Mouse (Mus musculus) heart, embryonic 16.5 days (tissue): ENCODE data around the gene Thsd7b. TPM values are rescaled to one million over a fixed set of nuclear protein-coding genes. Genes with fewer than 3 reads are reported as not detected.
"Not testable (repeated sequence)": the region's sequence is repeated elsewhere in the genome, so short reads cannot be mapped to it uniquely, and the experiment has no call there.

ENCODE experiments used
- ATAC-seq: fragments of 200-750 bp; cut with Nextera tagmentation; replicated peaks from 2 replicates; pipeline ENCODE4 v1.8.0; 2017; ENCODE audit warnings: moderate number of reproducible peaks; ENCODE audit not compliant: insufficient read depth, low FRiP score; ENCODE audit errors: extremely low read depth
- H3K27ac ChIP-seq: fragments of 300-500 bp; sonication (generic); 2 replicates; pipeline ENCODE4 v1.5.1; 2014; ENCODE audit warnings: mild to moderate bottlenecking, low read length, control low read depth, moderate library complexity
- H3K27me3 ChIP-seq: fragments of 300-500 bp; sonication (generic); 2 replicates; pipeline ENCODE4 v1.6.1; 2014; ENCODE audit warnings: low read length, mixed read lengths; ENCODE audit not compliant: control insufficient read depth, insufficient read depth
- H3K36me3 ChIP-seq: fragments of 300-500 bp; sonication (generic); 2 replicates; pipeline ENCODE4 v1.6.1; 2014; ENCODE audit not compliant: control insufficient read depth, insufficient read depth
- H3K4me1 ChIP-seq: fragments of 300-500 bp; sonication (generic); 2 replicates; pipeline ENCODE4 v1.6.1; 2014; ENCODE audit warnings: low read length, mixed read lengths; ENCODE audit not compliant: control insufficient read depth, insufficient read depth
- H3K4me2 ChIP-seq: fragments of 300-500 bp; sonication (generic); 2 replicates; pipeline ENCODE4 v1.6.1; 2014; ENCODE audit warnings: low read depth, mild to moderate bottlenecking, control low read depth, low read length
- H3K4me3 ChIP-seq: fragments of 300-500 bp; sonication (generic); 2 replicates; pipeline ENCODE4 v1.5.1; 2014; ENCODE audit warnings: mild to moderate bottlenecking, control low read depth, low read length
- H3K9ac ChIP-seq: fragments of 300-500 bp; sonication (generic); 2 replicates; pipeline ENCODE4 v1.6.1; 2014; ENCODE audit warnings: low read length, control low read depth
- H3K9me3 ChIP-seq: fragments of 300-500 bp; sonication (generic); replicated peaks from 2 replicates; pipeline ENCODE4 v1.6.1; 2016; ENCODE audit warnings: low read length; ENCODE audit not compliant: control insufficient read depth
- WGBS: fragments of 180-500 bp; shearing (Covaris S2); extraction: QIAGEN DNeasy Blood & Tissue Kit; methylation state at CpG from one replicate; pipeline ENCODE4 v1.1.7; 2014; 5-methylcytosine and 5-hydroxymethylcytosine counted together
- polyA plus RNA-seq: library from polyadenylated mRNA; unstranded; fragments of >200 nt; fragmentation: Nextera tagmentation; extraction: Ambion mirVana; gene quantifications from 2 replicates; pipeline ENCODE4 v1.2.1, GENCODE M21; 2015

Thsd7b gene
- polyA plus RNA-seq, 1 experiment from 2014 or later: 1.7 TPM

GRCm38 (mm10) chr1:130192190-130193028, 919.3 kb downstream of the Thsd7b start:
- Histone ChIP-seq H3K9me3 (no peaks in the 10 kb centered on the region), H3K27me3 (no peaks in the 10 kb centered on the region), H3K4me3 (no peak overlapping the region), H3K27ac (no peak overlapping the region), H3K36me3 (no peaks in the 10 kb centered on the region), H3K4me1 (no peaks in the 10 kb centered on the region), H3K4me2 (no peak overlapping the region), H3K9ac (no peak overlapping the region)
- WGBS: 41% methylated on average over 6 of the region's 6 CpGs
- ATAC-seq: no peak

- H3K4me1 ChIP-seq: no peaks in the 10 kb centered on the region
- no peak for ATAC-seq
- H3K4me2 ChIP-seq: no peak overlapping the region
- no peaks in the 10 kb centered on the region for H3K36me3 ChIP-seq
- H3K4me3 ChIP-seq: no peak overlapping the region
- H3K27ac ChIP-seq: no peak overlapping the region
- no peak overlapping the region for H3K9ac ChIP-seq
- WGBS: 75% methylated on average over 3 of the region's 3 CpGs
- no peaks in the 10 kb centered on the region for H3K27me3 ChIP-seq
- no peaks in the 10 kb centered on the region for H3K9me3 ChIP-seq
Measured at GRCm38 (mm10) chr1:130217404-130217803, 944.3 kb downstream of the Thsd7b start.

DNA sequence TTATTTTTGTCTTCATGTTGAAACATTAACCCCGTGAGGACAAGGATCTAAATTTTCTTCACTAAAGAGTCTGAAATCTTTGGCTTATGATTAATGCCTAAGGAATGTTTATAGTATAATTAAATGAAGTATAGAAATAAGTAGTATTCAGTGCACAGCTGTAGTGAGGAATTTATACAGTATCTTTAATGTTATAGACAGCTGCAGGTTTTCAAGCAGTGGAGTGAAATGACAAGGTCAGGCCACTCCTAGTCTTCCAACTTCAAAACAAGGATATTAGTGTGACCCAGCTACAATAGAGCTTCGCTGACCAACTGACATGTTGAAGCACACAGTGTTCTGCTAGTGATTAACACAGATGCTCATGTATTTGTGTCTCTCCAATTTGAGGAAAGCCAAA, 949.8 kb downstream of the Thsd7b start:
- H3K4me3 ChIP-seq: no peak overlapping the region
- 76% methylated on average over 2 of the region's 2 CpGs for WGBS
- no peaks in the 10 kb centered on the region for H3K4me1 ChIP-seq
- no peaks in the 10 kb centered on the region for H3K9me3 ChIP-seq
- H3K36me3 ChIP-seq: no peaks in the 10 kb centered on the region
- no peak overlapping the region for H3K9ac ChIP-seq
- no peak overlapping the region for H3K27ac ChIP-seq
- H3K4me2 ChIP-seq: no peak overlapping the region
- no peaks in the 10 kb centered on the region for H3K27me3 ChIP-seq
- no peak for ATAC-seq

GRCm38 (mm10) chr1:130245563-130245962, 972.5 kb downstream of the Thsd7b start:
- no peak for ATAC-seq
- Histone ChIP-seq H3K4me2 (no peak overlapping the region), H3K4me1 (no peaks in the 10 kb centered on the region), H3K9ac (no peak overlapping the region), H3K27ac (no peak overlapping the region), H3K9me3 (0 out of 2 replicates have a peak, but pooled peaks cover 3% of the 10 kb centered on the region), H3K36me3 (no peaks in the 10 kb centered on the region), H3K27me3 (no peaks in the 10 kb centered on the region), H3K4me3 (no peak overlapping the region)
- WGBS: 79% methylated on average over 3 of the region's 3 CpGs

- H3K4me1 ChIP-seq, H3K27ac ChIP-seq, ATAC-seq, H3K4me2 ChIP-seq, H3K9me3 ChIP-seq, H3K36me3 ChIP-seq, H3K4me3 ChIP-seq, H3K27me3 ChIP-seq, H3K9ac ChIP-seq: not testable (repeated sequence)
- 92% methylated on average over 4 of the region's 4 CpGs for WGBS
Measured at GRCm38 (mm10) chr1:130246264-130246663, 973.2 kb downstream of the Thsd7b start.

DNA sequence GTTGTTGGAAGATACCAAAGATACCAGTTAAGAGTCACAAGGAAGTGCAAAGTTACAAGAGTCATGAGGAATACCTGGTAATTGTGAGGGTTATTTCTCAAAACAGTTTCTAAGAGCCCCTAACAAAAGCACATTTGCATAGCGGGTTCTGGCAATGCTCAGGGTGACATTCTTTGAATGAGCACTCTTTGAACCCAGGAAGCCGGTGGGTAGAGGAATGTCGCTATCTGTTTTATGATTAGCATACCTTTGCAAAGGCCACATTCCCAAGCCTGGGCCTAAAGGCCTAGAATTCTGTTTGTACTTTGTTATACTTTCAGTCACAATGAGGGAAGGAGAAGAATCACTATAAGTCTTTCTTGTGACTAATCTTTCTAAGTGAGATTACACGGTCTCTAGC, 973.8 kb downstream of the Thsd7b start:
- not testable (repeated sequence) for H3K27me3 ChIP-seq, H3K4me2 ChIP-seq, H3K36me3 ChIP-seq, H3K9me3 ChIP-seq, H3K9ac ChIP-seq, ATAC-seq, H3K27ac ChIP-seq, H3K4me3 ChIP-seq, H3K4me1 ChIP-seq
- WGBS: 71% methylated on average over 4 of the region's 4 CpGs

- no peaks in the 10 kb centered on the region for H3K4me1 ChIP-seq
- no peak for ATAC-seq
- H3K36me3 ChIP-seq: no peaks in the 10 kb centered on the region
- H3K27ac ChIP-seq: no peak overlapping the region
- no peak overlapping the region for H3K4me2 ChIP-seq
- 71% methylated on average over 6 of the region's 6 CpGs for WGBS
- H3K4me3 ChIP-seq: no peak overlapping the region
- H3K9ac ChIP-seq: no peak overlapping the region
- H3K9me3 ChIP-seq: no peaks in the 10 kb centered on the region
- no peaks in the 10 kb centered on the region for H3K27me3 ChIP-seq
Measured at GRCm38 (mm10) chr1:130262046-130262445, 988.9 kb downstream of the Thsd7b start.
